In genomic region chr14:104380986-104381385, GRCm38 (mm10) we compare ENCODE assay signal across 21 mouse cellular contexts.
DNase-seq lines count a peak whose midpoint lies in the region; ATAC-seq and TF ChIP-seq lines count a peak whose summit lies in the region.
"Had no signal": no experiment of that assay in that cellular context is flagged by ENCODE, and none has a peak within 500 bp of the region (broad histone marks: within the 10 kb centered on the region; RNA-seq: fewer than 3 reads in every experiment).

No protein-coding gene starts in this region.

- no peak overlapping the region for H3K27ac ChIP-seq in forebrain, embryonic 13.5 days
- no peak overlapping the region for H3K27ac ChIP-seq in forebrain, embryonic 12.5 days
- H3K27ac ChIP-seq in hindbrain, postnatal 0 days = no peak overlapping the region
- H3K27ac ChIP-seq in neural tube, embryonic 14.5 days (ENCODE audit: low read depth, low read length) = no peak overlapping the region
- H3K27ac ChIP-seq: embryonic facial prominence, embryonic 13.5 days; heart, embryonic 13.5 days; liver, embryonic 12.5 days; lung, embryonic 15.5 days; stomach, postnatal 0 days had no signal

- no peaks in the 10 kb centered on the region; the same call in 1 of the 2 replicates for H3K27me3 ChIP-seq in forebrain, embryonic 13.5 days
- H3K27me3 ChIP-seq in forebrain, embryonic 12.5 days = no peaks in the 10 kb centered on the region
- H3K27me3 ChIP-seq in hindbrain, postnatal 0 days (ENCODE audit: insufficient read depth, low read length) = no peaks in the 10 kb centered on the region
- H3K27me3 ChIP-seq in neural tube, embryonic 14.5 days (ENCODE audit: control insufficient read depth, insufficient read depth, low read length) = no peaks in the 10 kb centered on the region
- H3K27me3 ChIP-seq: embryonic facial prominence, embryonic 13.5 days; heart, embryonic 13.5 days; liver, embryonic 12.5 days; lung, embryonic 15.5 days had no signal

- H3K9ac ChIP-seq in forebrain, embryonic 13.5 days = no peak overlapping the region
- no peak overlapping the region for H3K9ac ChIP-seq in forebrain, embryonic 12.5 days
- H3K9ac ChIP-seq in hindbrain, postnatal 0 days (replicated peaks; ENCODE audit: low read length) = no peak overlapping the region
- H3K9ac ChIP-seq in neural tube, embryonic 14.5 days (replicated peaks; ENCODE audit: low read depth, low read length) = no peak overlapping the region
- H3K9ac ChIP-seq: embryonic facial prominence, embryonic 13.5 days; heart, embryonic 13.5 days; liver, embryonic 12.5 days; lung, embryonic 15.5 days had no signal

- 0 out of 2 replicates have a peak, but pooled peaks cover 5% of the 10 kb centered on the region for H3K4me1 ChIP-seq in forebrain, embryonic 13.5 days
- peaks cover 8% of the 10 kb centered on the region; the same call in 1 of the 2 replicates for H3K4me1 ChIP-seq in forebrain, embryonic 12.5 days
- peaks cover 3% of the 10 kb centered on the region; the same call in 1 of the 2 replicates for H3K4me1 ChIP-seq in hindbrain, postnatal 0 days (ENCODE audit: insufficient read depth, low read length)
- peaks cover 4% of the 10 kb centered on the region; the same call in 1 of the 2 replicates for H3K4me1 ChIP-seq in neural tube, embryonic 14.5 days (ENCODE audit: control insufficient read depth, insufficient read depth, low read length)
- H3K4me1 ChIP-seq: embryonic facial prominence, embryonic 13.5 days; heart, embryonic 13.5 days; liver, embryonic 12.5 days; lung, embryonic 15.5 days had no signal

- 46% methylated on average over 5 of the region's 5 CpGs for WGBS in forebrain, embryonic 13.5 days
- 51% methylated on average over 5 of the region's 5 CpGs for WGBS in forebrain, embryonic 12.5 days
- 27% methylated on average over 5 of the region's 5 CpGs for WGBS in hindbrain, postnatal 0 days
- WGBS in neural tube, embryonic 14.5 days = 39% methylated on average over 5 of the region's 5 CpGs

- peak; percentile 87; the same call in 1 of the 2 replicates for ATAC-seq in forebrain, embryonic 13.5 days
- no peak; the same call in none of the 2 replicates for ATAC-seq in forebrain, embryonic 12.5 days (ENCODE audit: low FRiP score)
- peak; percentile 73; the same call in 1 of the 2 replicates for ATAC-seq in hindbrain, postnatal 0 days
- ATAC-seq in neural tube, embryonic 14.5 days (ENCODE audit: low read depth) = peak; percentile 91
- ATAC-seq: intestine, embryonic 16.5 days; liver, embryonic 12.5 days had no signal

- TF ChIP-seq POLR2A in brain, embryonic 14.5 days (IDR thresholded peaks at IDR 0.05; ENCODE audit: borderline replicate concordance, extremely low read depth, insufficient read depth, insufficient read length, poor library complexity, severe bottlenecking) = no peak

- no peaks in the 10 kb centered on the region for H3K36me3 ChIP-seq in forebrain, embryonic 13.5 days (ENCODE audit: poor library complexity, severe bottlenecking)
- no peaks in the 10 kb centered on the region for H3K36me3 ChIP-seq in forebrain, embryonic 12.5 days (replicated peaks)
- no peaks in the 10 kb centered on the region for H3K36me3 ChIP-seq in hindbrain, postnatal 0 days (ENCODE audit: insufficient read depth, low read length)
- H3K36me3 ChIP-seq in neural tube, embryonic 14.5 days (ENCODE audit: control insufficient read depth, insufficient read depth, low read length) = no peaks in the 10 kb centered on the region
- H3K36me3 ChIP-seq: embryonic facial prominence, embryonic 13.5 days; heart, embryonic 13.5 days; liver, embryonic 12.5 days; lung, embryonic 15.5 days had no signal

- no peak overlapping the region for H3K4me3 ChIP-seq in forebrain, embryonic 13.5 days
- no peak overlapping the region for H3K4me3 ChIP-seq in forebrain, embryonic 12.5 days (replicated peaks)
- no peak overlapping the region for H3K4me3 ChIP-seq in hindbrain, postnatal 0 days (ENCODE audit: low read length)
- no peak overlapping the region for H3K4me3 ChIP-seq in neural tube, embryonic 14.5 days (ENCODE audit: low read depth, low read length)
- H3K4me3 ChIP-seq: embryonic facial prominence, embryonic 13.5 days; heart, embryonic 13.5 days; liver, embryonic 12.5 days; lung, embryonic 15.5 days had no signal

- H3K4me2 ChIP-seq in forebrain, embryonic 13.5 days = no peak overlapping the region
- H3K4me2 ChIP-seq in forebrain, embryonic 12.5 days = no peak overlapping the region
- H3K4me2 ChIP-seq in hindbrain, postnatal 0 days (ENCODE audit: low read depth, low read length) = no peak overlapping the region
- no peak overlapping the region for H3K4me2 ChIP-seq in neural tube, embryonic 14.5 days (ENCODE audit: low read depth, low read length)
- H3K4me2 ChIP-seq: embryonic facial prominence, embryonic 13.5 days; heart, embryonic 13.5 days; liver, embryonic 12.5 days; lung, embryonic 15.5 days had no signal

- H3K9me3 ChIP-seq in forebrain, embryonic 13.5 days (replicated peaks) = no peaks in the 10 kb centered on the region
- H3K9me3 ChIP-seq in forebrain, embryonic 12.5 days = no peaks in the 10 kb centered on the region
- no peaks in the 10 kb centered on the region for H3K9me3 ChIP-seq in hindbrain, postnatal 0 days (ENCODE audit: low read length)
- H3K9me3 ChIP-seq in neural tube, embryonic 14.5 days (ENCODE audit: control insufficient read depth, low read length) = no peaks in the 10 kb centered on the region
- H3K9me3 ChIP-seq: embryonic facial prominence, embryonic 13.5 days; heart, embryonic 13.5 days; liver, embryonic 12.5 days; lung, embryonic 15.5 days had no signal

- peak; percentile 76 for DNase-seq in brain, embryonic 14.5 days (ENCODE audit: low read depth)
- DNase-seq in hindbrain, postnatal 0 days (ENCODE audit: low spot score) = peak; percentile 39
- no peak for DNase-seq in layer of hippocampus, postnatal 36 days
- no peak for DNase-seq in ovary, postnatal 14 days (ENCODE audit: low spot score)
- DNase-seq in cerebellum, adult 11-12 months = no peak
- DNase-seq: adrenal gland, adult 2 months; cerebellum, adult 8-10 months; heart, adult 11 months; heart, postnatal 36 days; left cerebral cortex, postnatal 4 days; right cerebral cortex, postnatal 25 days; thymus, postnatal 25 days had no signal

- no peak for TF ChIP-seq CTCF in brain, embryonic 14.5 days (IDR thresholded peaks at IDR 0.05; ENCODE audit: borderline replicate concordance, extremely low read depth, insufficient read depth, insufficient read length)
- no peak for TF ChIP-seq CTCF in hindbrain, postnatal 0 days (IDR thresholded peaks at IDR 0.05; ENCODE audit: low read depth)

Comparison
In these comparisons a context has a peak if more than half of its experiments do, and no peak if none do; other contexts are left out.
1. DNase-seq: peak in brain, embryonic 14.5 days (single experiment) and hindbrain, postnatal 0 days (single experiment); none in layer of hippocampus, postnatal 36 days (0 of 2), ovary, postnatal 14 days (single experiment) and cerebellum, adult 11-12 months (single experiment).